Mouse (Mus musculus): ENCODE measurements at regions not wholly inside any gene's neighbourhood (a gene's known extent, or its start where the extent isn't known, plus 50 kb on each side); places are given as distances from the start of the nearest gene placed in this dataset.

GRCm38 (mm10) chr14:48834416-48834815, 160.8 kb upstream of the Otx2 start:
- TF ChIP-seq CTCF (IDR thresholded peaks at IDR 0.05; ENCODE audit: low read depth, low read length) (no peak), GATA1 (IDR thresholded peaks at IDR 0.05; ENCODE audit: borderline replicate concordance, low read length) (no peak), TAL1 (conservative IDR thresholded peaks at IDR 0.05; ENCODE audit: low read depth, low read length) (no peak), POLR2AphosphoS5 (IDR thresholded peaks at IDR 0.05; ENCODE audit: insufficient replicate concordance, low read depth, low read length) (no peak)
